Mouse (Mus musculus) cerebellum, postnatal 36 days (tissue): Measurements from ENCODE around the gene Chaf1b.

Experiments used
- DNase-seq, 2 experiments: peaks; one replicate each; pipeline ENCODE4 v3.0.0; 2021 to 2022; ENCODE audit warnings: mixed read lengths in 2 of 2

Gene Chaf1b

GRCm38 (mm10) chr16:93913881-93914576, 30.3 kb downstream of the Chaf1b start:
- DNase-seq, result no peak

- DNase-seq, result no peak
Measured at GRCm38 (mm10) chr16:93915338-93915849, 31.7 kb downstream of the Chaf1b start.

- peak; percentile 80 to 83 for DNase-seq
Measured at GRCm38 (mm10) chr16:93917712-93918678, 34.3 kb downstream of the Chaf1b start.

GRCm38 (mm10) chr16:93918679-93919060, 35.0 kb downstream of the Chaf1b start:
- DNase-seq, result no peak

GRCm38 (mm10) chr16:93919189-93919588, 35.5 kb downstream of the Chaf1b start:
- DNase-seq, result peak in 1 of 2 experiments; percentile 10

- no peak for DNase-seq
Measured at GRCm38 (mm10) chr16:93920673-93921072, 37.0 kb downstream of the Chaf1b start.

GRCm38 (mm10) chr16:93922835-93923389, 39.2 kb downstream of the Chaf1b start:
- no peak for DNase-seq

- DNase-seq, result no peak
Measured at GRCm38 (mm10) chr16:93923788-93924187, 40.1 kb downstream of the Chaf1b start.

GRCm38 (mm10) chr16:93925684-93926247, 42.1 kb downstream of the Chaf1b start:
- no peak for DNase-seq

- no peak for DNase-seq
Measured at GRCm38 (mm10) chr16:93929370-93930032, 45.8 kb downstream of the Chaf1b start.

- DNase-seq, result no peak
Measured at GRCm38 (mm10) chr16:93932185-93933168, 48.8 kb downstream of the Chaf1b start.

GRCm38 (mm10) chr16:93934588-93934987, 50.9 kb downstream of the Chaf1b start:
- DNase-seq, result no peak

GRCm38 (mm10) chr16:93935009-93935408, 51.3 kb downstream of the Chaf1b start:
- no peak for DNase-seq

GRCm38 (mm10) chr16:93938400-93938846, 54.7 kb downstream of the Chaf1b start:
- DNase-seq, result peak; percentile 66 to 73

GRCm38 (mm10) chr16:93939961-93940360, 56.3 kb downstream of the Chaf1b start:
- DNase-seq, result no peak

- no peak for DNase-seq
Measured at GRCm38 (mm10) chr16:93941781-93942567, 58.3 kb downstream of the Chaf1b start.

GRCm38 (mm10) chr16:93942796-93943502, 59.2 kb downstream of the Chaf1b start:
- no peak for DNase-seq

- no peak for DNase-seq
Measured at GRCm38 (mm10) chr16:93944301-93944700, 60.6 kb downstream of the Chaf1b start.

GRCm38 (mm10) chr16:93947396-93947795, 63.7 kb downstream of the Chaf1b start:
- DNase-seq, result no peak
